25 mouse cellular contexts compared by ENCODE assay signal in genomic region chr10:10580811-10581210, GRCm38 (mm10).
"Had no signal": no experiment of that assay in that cellular context is flagged by ENCODE, and none has a peak within 500 bp of the region (broad histone marks: within the 10 kb centered on the region; RNA-seq: fewer than 3 reads in every experiment).

No protein-coding gene starts in this region.

- H3K36me3 ChIP-seq: embryonic facial prominence, embryonic 10.5 days; embryonic facial prominence, embryonic 12.5 days; embryonic facial prominence, embryonic 13.5 days; embryonic facial prominence, embryonic 15.5 days; forebrain, embryonic 10.5 days; forebrain, embryonic 12.5 days; forebrain, embryonic 15.5 days had no signal

- H3K9ac ChIP-seq: embryonic facial prominence, embryonic 12.5 days; embryonic facial prominence, embryonic 13.5 days; embryonic facial prominence, embryonic 15.5 days; forebrain, embryonic 12.5 days; forebrain, embryonic 13.5 days; forebrain, embryonic 15.5 days; forebrain, postnatal 0 days had no signal

- H3K4me3 ChIP-seq: embryonic facial prominence, embryonic 10.5 days; embryonic facial prominence, embryonic 12.5 days; embryonic facial prominence, embryonic 13.5 days; embryonic facial prominence, embryonic 15.5 days; erythroblast, embryonic 14.5 days; forebrain, embryonic 10.5 days; forebrain, embryonic 12.5 days; forebrain, embryonic 13.5 days; forebrain, embryonic 15.5 days; gastrocnemius, adult 2 months; heart, adult 2 months had no signal

- H3K4me1 ChIP-seq: embryonic facial prominence, embryonic 10.5 days; embryonic facial prominence, embryonic 12.5 days; embryonic facial prominence, embryonic 13.5 days; embryonic facial prominence, embryonic 15.5 days; forebrain, embryonic 10.5 days; forebrain, embryonic 12.5 days; forebrain, embryonic 13.5 days; forebrain, embryonic 15.5 days had no signal

- H3K27ac ChIP-seq: embryonic facial prominence, embryonic 10.5 days; embryonic facial prominence, embryonic 12.5 days; embryonic facial prominence, embryonic 13.5 days; embryonic facial prominence, embryonic 15.5 days; forebrain, embryonic 10.5 days; forebrain, embryonic 12.5 days; forebrain, embryonic 13.5 days; forebrain, embryonic 15.5 days; gastrocnemius, adult 2 months; heart, adult 2 months had no signal

- DNase-seq: cerebellum, adult 8-10 months; cerebellum, adult 9-10 months; cerebellum, adult 9-11 months; cerebellum, postnatal 14 days; cerebellum, postnatal 25 days; cerebellum, postnatal 36 days; embryo, embryonic 11 days; forebrain, postnatal 0 days; gastrocnemius, adult 2 months; gastrocnemius, postnatal 10 days; gastrocnemius, postnatal 14 days; gastrocnemius, postnatal 25 days; gastrocnemius, postnatal 36 days; heart, adult 11 months; heart, adult 18-20 months; heart, adult 2 months had no signal

- H3K27me3 ChIP-seq: embryonic facial prominence, embryonic 12.5 days; embryonic facial prominence, embryonic 13.5 days; embryonic facial prominence, embryonic 15.5 days; forebrain, embryonic 12.5 days; forebrain, embryonic 13.5 days; forebrain, embryonic 15.5 days had no signal
